Mouse (Mus musculus) bone marrow, adult 2 months (tissue): ENCODE results near the gene Map4k5. TPM values are rescaled to one million over a fixed set of nuclear protein-coding genes. Genes with fewer than 3 reads are reported as not detected.

Experiments
- H3K27ac ChIP-seq: fragments of 200-500 bp; 2 replicates; pipeline ENCODE4 v1.5.1; 2012; ENCODE audit warnings: low read depth, mild to moderate bottlenecking, control low read depth, inconsistent platforms, low read length; ENCODE audit not compliant: control insufficient read depth, poor library complexity, insufficient read depth
- H3K4me1 ChIP-seq: fragments of 200-500 bp; 2 replicates; pipeline ENCODE4 v1.6.1; 2011; ENCODE audit warnings: low read length; ENCODE audit not compliant: control insufficient read depth, insufficient read depth
- H3K4me3 ChIP-seq: fragments of 200-500 bp; replicated peaks from 2 replicates; pipeline ENCODE3; 2011; ENCODE audit warnings: mild to moderate bottlenecking, low read depth, low read length, control low read depth; ENCODE audit not compliant: control insufficient read depth
- CTCF ChIP-seq: fragments of 200-500 bp; IDR thresholded peaks from 2 replicates; pipeline ENCODE4 v1.5.1; 2011; ENCODE audit warnings: low read length, control low read depth; ENCODE audit not compliant: control insufficient read depth, insufficient read depth
- POLR2A ChIP-seq: fragments of 200-500 bp; IDR thresholded peaks from 2 replicates; pipeline ENCODE4 v1.6.1; 2011; ENCODE audit warnings: low read depth, mild to moderate bottlenecking, control low read depth, low read length, borderline replicate concordance; ENCODE audit not compliant: control insufficient read depth
- WGBS: fragments of 180-500 bp; shearing (Covaris S2); methylation state at CpG from one replicate; pipeline ENCODE4 v1.1.7; 2018; 5-methylcytosine and 5-hydroxymethylcytosine counted together
- polyA plus RNA-seq: library from polyadenylated mRNA; stranded (reverse); fragments of >200 nt; gene quantifications from 2 replicates; pipeline ENCODE4 v1.2.4, GENCODE M21; 2011; ENCODE audit warnings: low replicate concordance; ENCODE audit not compliant: missing spikeins, insufficient read depth, insufficient read length

The Map4k5 gene
- polyA plus RNA-seq, 1 experiment, result 21.5 TPM

- WGBS, result 81% methylated on average over 1 of the region's 1 CpGs
- Histone ChIP-seq H3K4me1 (no peaks in the 10 kb centered on the region), H3K4me3 (no peak overlapping the region), H3K27ac (no peak overlapping the region)
- TF ChIP-seq CTCF (no peak), POLR2A (no peak)
These were observed 29.1 kb upstream of the Map4k5 start for GRCm38 (mm10) chr12:69922099-69922498.

- 68% methylated on average over 2 of the region's 2 CpGs for WGBS
- H3K27ac ChIP-seq, result no peak overlapping the region
- no peaks in the 10 kb centered on the region for H3K4me1 ChIP-seq
- no peak overlapping the region for H3K4me3 ChIP-seq
- TF ChIP-seq POLR2A, result no peak
- no peak for TF ChIP-seq CTCF
These were observed 24.9 kb upstream of the Map4k5 start for GRCm38 (mm10) chr12:69917870-69918269.

- Histone ChIP-seq H3K4me1 (no peaks in the 10 kb centered on the region; the same call in 1 of the 2 replicates), H3K27ac (no peak overlapping the region), H3K4me3 (no peak overlapping the region)
- 78% methylated on average over 7 of the region's 7 CpGs for WGBS
- no peak for TF ChIP-seq POLR2A
- no peak for TF ChIP-seq CTCF
These were observed 19.7 kb upstream of the Map4k5 start for GRCm38 (mm10) chr12:69912737-69913136.

GRCm38 (mm10) chr12:69911906-69912305 lies 18.9 kb upstream of the Map4k5 start:
- Histone ChIP-seq H3K4me1 (peaks cover 2% of the 10 kb centered on the region), H3K4me3 (no peak overlapping the region), H3K27ac (no peak overlapping the region)
- 87% methylated on average over 7 of the region's 7 CpGs for WGBS
- TF ChIP-seq CTCF (no peak), POLR2A (no peak)

GRCm38 (mm10) chr12:69908511-69908900 lies 15.5 kb upstream of the Map4k5 start:
- Histone ChIP-seq H3K4me1 (peaks cover 2% of the 10 kb centered on the region), H3K4me3 (no peak overlapping the region), H3K27ac (no peak overlapping the region)
- TF ChIP-seq POLR2A (no peak), CTCF (no peak)
- 74% methylated on average over 19 of the region's 19 CpGs for WGBS

- WGBS, result 28% methylated on average over 30 of the region's 30 CpGs
- Histone ChIP-seq H3K27ac (peak overlapping the region; percentile 10; the same call in 1 of the 2 replicates), H3K4me3 (no peak overlapping the region), H3K4me1 (peaks cover 2% of the 10 kb centered on the region)
- TF ChIP-seq CTCF (no peak), POLR2A (no peak)
These were observed 14.9 kb upstream of the Map4k5 start for GRCm38 (mm10) chr12:69907667-69908510.

GRCm38 (mm10) chr12:69904991-69905390 lies 12.0 kb upstream of the Map4k5 start:
- TF ChIP-seq POLR2A (no peak), CTCF (no peak)
- Histone ChIP-seq H3K4me3 (no peak overlapping the region), H3K27ac (no peak overlapping the region), H3K4me1 (peaks cover 2% of the 10 kb centered on the region)
- WGBS, result 79% methylated on average over 2 of the region's 2 CpGs

- 91% methylated on average over 4 of the region's 4 CpGs for WGBS
- Histone ChIP-seq H3K27ac (no peak overlapping the region), H3K4me1 (no peaks in the 10 kb centered on the region), H3K4me3 (no peak overlapping the region)
- no peak for TF ChIP-seq POLR2A
- TF ChIP-seq CTCF, result no peak
These were observed 5.1 kb upstream of the Map4k5 start for GRCm38 (mm10) chr12:69898119-69898518.
